Mouse (Mus musculus): ENCODE results near the gene Hsd17b11. TPM values are rescaled to one million over a fixed set of nuclear protein-coding genes. Genes with fewer than 3 reads are reported as not detected.

Gene Hsd17b11
- total and polyA plus RNA-seq, 3 experiments, result 8.7 to 16.0 TPM; not detected in 1

GRCm38 (mm10) chr5:104062773-104063551 lies 41.2 kb upstream of the Hsd17b11 start (continued):
- TF ChIP-seq NRF1 (IDR thresholded peaks at IDR 0.05; ENCODE audit: insufficient read depth, low read depth, low read length, poor library complexity, severe bottlenecking) (no peak), SIN3A (IDR thresholded peaks at IDR 0.05; ENCODE audit: low read length) (no peak; the same call in 1 of the 2 replicates), BHLHE40 (IDR thresholded peaks at IDR 0.05; ENCODE audit: borderline replicate concordance, low read depth, low read length) (no peak), CTCF (IDR thresholded peaks at IDR 0.05 in 2 of 3, conservative IDR thresholded peaks at IDR 0.05 in 1 of 3; ENCODE audit: control insufficient read depth in 1 of 3, insufficient read depth in 1 of 3, low read depth in 2 of 3, low read length in 3 of 3, poor library complexity in 1 of 3, severe bottlenecking in 1 of 3) (no peak), USF1 (IDR thresholded peaks at IDR 0.05; ENCODE audit: low read depth, low read length) (no peak), ELF1 (IDR thresholded peaks at IDR 0.05; ENCODE audit: low read depth, low read length) (no peak), MAZ (IDR thresholded peaks at IDR 0.05; ENCODE audit: low read depth, low read length) (no peak), ZKSCAN1 (IDR thresholded peaks at IDR 0.05; ENCODE audit: low read depth, low read length) (no peak), ZMIZ1 (IDR thresholded peaks at IDR 0.05; ENCODE audit: low read depth, low read length) (no peak), TBP (IDR thresholded peaks at IDR 0.05; ENCODE audit: low read depth, low read length) (peak; percentile 57), E2F4 (IDR thresholded peaks at IDR 0.05; ENCODE audit: borderline replicate concordance, low read depth, low read length) (no peak), GATA1 (IDR thresholded peaks at IDR 0.05; ENCODE audit: low read depth, low read length) (peak; percentile 85), TCF12 (IDR thresholded peaks at IDR 0.05; ENCODE audit: low read depth, low read length) (peak; percentile 71), RCOR1 (IDR thresholded peaks at IDR 0.05; ENCODE audit: low read depth, low read length) (peak; percentile 3; the same call in 1 of the 2 replicates), CHD1 (IDR thresholded peaks at IDR 0.05; ENCODE audit: low read depth, low read length) (no peak), MYC (IDR thresholded peaks at IDR 0.05; ENCODE audit: low read depth, low read length) (no peak), TAL1 (IDR thresholded peaks at IDR 0.05; ENCODE audit: low read length) (peak; percentile 49; the same call in 1 of the 2 replicates), SMC3 (IDR thresholded peaks at IDR 0.05; ENCODE audit: low read depth, low read length) (no peak)

- TF ChIP-seq RCOR1 (IDR thresholded peaks at IDR 0.05; ENCODE audit: low read depth, low read length), result 0 out of 2 replicates have a peak, but pooled peaks have one; percentile 13
- no peak for TF ChIP-seq MYB (IDR thresholded peaks at IDR 0.05; ENCODE audit: low read depth, low read length)
- DNase-seq (ENCODE audit: low read depth, low spot score), result no peak
- H3K9ac ChIP-seq (ENCODE audit: control insufficient read depth, low read depth, low read length, poor library complexity, severe bottlenecking), result 0 out of 2 replicates have a peak overlapping the region, but pooled peaks have one; percentile 3
- no peaks in the 10 kb centered on the region for H3K79me2 ChIP-seq (ENCODE audit: control insufficient read depth, insufficient read depth, low read length, poor library complexity)
- peaks cover 15 to 20% of the 10 kb centered on the region in 2 experiments for H3K4me1 ChIP-seq (ENCODE audit: control insufficient read depth in 1 of 2, insufficient read depth in 2 of 2, low read length in 2 of 2)
- no peaks in the 10 kb centered on the region for H3K27me3 ChIP-seq (ENCODE audit: control insufficient read depth in 1 of 2, insufficient read depth in 2 of 2, low read length in 2 of 2)
- H3K9me3 ChIP-seq (replicated peaks; ENCODE audit: insufficient read depth, low read length), result no peaks in the 10 kb centered on the region
- peak overlapping the region; percentile 92 for H3K27ac ChIP-seq (ENCODE audit: control insufficient read depth, low read depth, low read length)
- H3K36me3 ChIP-seq (ENCODE audit: control insufficient read depth in 1 of 2, insufficient read depth in 2 of 2, low read length in 2 of 2), result peaks cover 8 to 25% of the 10 kb centered on the region in 2 experiments
- no peak overlapping the region for H3K4me3 ChIP-seq (ENCODE audit: control insufficient read depth in 1 of 2, insufficient read depth in 1 of 2, low read depth in 2 of 2, low read length in 2 of 2)
These were observed 40.4 kb upstream of the Hsd17b11 start for GRCm38 (mm10) chr5:104061936-104062772.
